Comparison of ENCODE assay signal across 9 mouse cellular contexts in genomic region chr12:104912281-104912933, GRCm38 (mm10). TPM values are rescaled to one million over a fixed set of nuclear protein-coding genes. Genes with fewer than 3 reads are reported as not detected.
DNase-seq lines count a peak whose midpoint lies in the region; ATAC-seq and TF ChIP-seq lines count a peak whose summit lies in the region.
"Had no signal": no experiment of that assay in that cellular context is flagged by ENCODE, and none has a peak within 500 bp of the region (broad histone marks: within the 10 kb centered on the region; RNA-seq: fewer than 3 reads in every experiment).

No protein-coding gene starts in this region.

- ATAC-seq in kidney, embryonic 15.5 days (replicated peaks; ENCODE audit: low FRiP score), result peak; percentile 41; the same call in 1 of the 2 replicates
- ATAC-seq in inflammation-experienced regulatory T-cells, adult 6 months, result no peak

- H3K36me3 ChIP-seq in kidney, embryonic 15.5 days, result no peaks in the 10 kb centered on the region
- H3K36me3 ChIP-seq: lung, embryonic 15.5 days had no signal

- H3K4me1 ChIP-seq in cerebellum, adult 2 months (ENCODE audit: control insufficient read depth, insufficient read depth, low read length), result 0 out of 2 replicates have a peak, but pooled peaks cover 2% of the 10 kb centered on the region
- peaks cover 32% of the 10 kb centered on the region for H3K4me1 ChIP-seq in kidney, embryonic 15.5 days

- no peak overlapping the region for H3K4me2 ChIP-seq in kidney, embryonic 15.5 days
- H3K4me2 ChIP-seq: lung, embryonic 15.5 days had no signal

- H3K4me3 ChIP-seq in cerebellum, adult 2 months (replicated peaks; ENCODE audit: insufficient read depth, low read depth, low read length), result no peak overlapping the region
- H3K4me3 ChIP-seq in kidney, embryonic 15.5 days (replicated peaks), result no peak overlapping the region
- H3K4me3 ChIP-seq: lung, embryonic 15.5 days had no signal

- no peak for TF ChIP-seq CTCF in cerebellum, adult 2 months (IDR thresholded peaks at IDR 0.05; ENCODE audit: borderline replicate concordance, insufficient read depth, low read depth, low read length)

- no peak overlapping the region for H3K9ac ChIP-seq in kidney, embryonic 15.5 days
- H3K9ac ChIP-seq: lung, embryonic 15.5 days had no signal

- WGBS in cerebellum, adult 2 months, result 49% methylated on average over 10 of the region's 10 CpGs
- WGBS in kidney, embryonic 15.5 days, result 51% methylated on average over 10 of the region's 10 CpGs

- H3K27me3 ChIP-seq in cerebellum, adult 2 months (ENCODE audit: control insufficient read depth, insufficient read depth, low read length), result no peaks in the 10 kb centered on the region
- no peaks in the 10 kb centered on the region for H3K27me3 ChIP-seq in kidney, embryonic 15.5 days
- H3K27me3 ChIP-seq: lung, embryonic 15.5 days had no signal

- no peak overlapping the region for H3K27ac ChIP-seq in cerebellum, adult 2 months (ENCODE audit: insufficient read depth, low read length)
- H3K27ac ChIP-seq in kidney, embryonic 15.5 days, result 0 out of 2 replicates have a peak overlapping the region, but pooled peaks have one; percentile 10
- H3K27ac ChIP-seq: lung, embryonic 15.5 days had no signal

- H3K9me3 ChIP-seq in kidney, embryonic 15.5 days (replicated peaks), result no peaks in the 10 kb centered on the region
- H3K9me3 ChIP-seq: lung, embryonic 15.5 days had no signal

- no peak for TF ChIP-seq POLR2A in cerebellum, adult 2 months (IDR thresholded peaks at IDR 0.05; ENCODE audit: borderline replicate concordance, insufficient read depth, low read length)

- peak; percentile 39 to 63 for DNase-seq in cerebellum, adult 2 months
- no peak for DNase-seq in cerebellum, adult 8-10 months
- DNase-seq in kidney, postnatal 14 days, result no peak
- peak; percentile 53 to 77 for DNase-seq in layer of hippocampus, adult 18-20 months (ENCODE audit: low spot score in 2 of 2)
- DNase-seq in retina, embryonic 14.5 days (ENCODE audit: low spot score), result peak; percentile 59
- no peak for DNase-seq in urinary bladder, adult 2 months (ENCODE audit: low spot score)

RNA-seq across cellular contexts. Expression of gene Clmn, which starts 47.5 kb away (rescaled TPM):
- polyA plus RNA-seq in cerebellum, adult 2 months (2012; rRNA removed), result 30.6 and 32.2 TPM in 2 replicates
- polyA plus RNA-seq in kidney, embryonic 15.5 days (2015; fragmentation: Nextera tagmentation; extraction: Ambion mirVana), result 4.9 and 5.5 TPM in 2 replicates
- 100 to 1,000 TPM; 106 to 115 TPM for total RNA-seq in layer of hippocampus, adult 18-20 months (2021)
- polyA plus RNA-seq in inflammation-experienced regulatory T-cells, adult 6 months (2017; shearing (Covaris generic)), result under 1 TPM in 2 of 3 experiments, not detected in 1; 0.04 to 0.19 TPM
- 7.4 and 8.1 TPM in 2 replicates for polyA plus RNA-seq in urinary bladder, adult 2 months (2012; rRNA removed)

Comparison
In these comparisons a context has a peak if more than half of its experiments do, and no peak if none do; other contexts are left out.
1. DNase-seq: peak in cerebellum, adult 2 months (2 of 2), layer of hippocampus, adult 18-20 months (2 of 2) and retina, embryonic 14.5 days (single experiment); none in cerebellum, adult 8-10 months (single experiment), kidney, postnatal 14 days (single experiment) and urinary bladder, adult 2 months (single experiment).